Mouse (Mus musculus) G1E (cell line): Measurements from ENCODE around the gene Traip. TPM values are rescaled to one million over a fixed set of nuclear protein-coding genes. Genes with fewer than 3 reads are reported as not detected.

ENCODE experiments used
- ATAC-seq: 2 replicates; pipeline ENCODE4 v1.8.0; 2016; ENCODE audit warnings: mild to moderate bottlenecking; ENCODE audit not compliant: insufficient number of reproducible peaks, poor library complexity, low FRiP score, severe bottlenecking; ENCODE audit errors: extremely low read depth
- DNase-seq: peaks from one replicate; pipeline ENCODE4 v3.0.0; 2012; ENCODE audit warnings: low spot score
- H3K27me3 ChIP-seq: 2 replicates; pipeline ENCODE4 v1.6.1; 2012; ENCODE audit warnings: mild to moderate bottlenecking, low read length, inconsistent platforms; ENCODE audit not compliant: insufficient read depth
- H3K36me3 ChIP-seq: replicated peaks from 2 replicates; pipeline ENCODE3; 2012; ENCODE audit warnings: mild to moderate bottlenecking, inconsistent platforms
- H3K4me1 ChIP-seq: 2 replicates; pipeline ENCODE4 v1.6.1; 2012; ENCODE audit warnings: low read depth, low read length, inconsistent platforms, mixed read lengths; ENCODE audit not compliant: insufficient read depth
- H3K4me3 ChIP-seq: 2 replicates; pipeline ENCODE4 v1.5.1; 2012; ENCODE audit warnings: low read depth, mild to moderate bottlenecking, inconsistent platforms, low read length, moderate library complexity, mixed read lengths
- H3K9me3 ChIP-seq: replicated peaks from 2 replicates; pipeline ENCODE4 v1.6.1; 2012; ENCODE audit warnings: inconsistent platforms
- CTCF ChIP-seq: IDR thresholded peaks from 2 replicates; pipeline ENCODE4 v1.5.1; 2012; ENCODE audit warnings: low read depth, low read length, inconsistent platforms, mixed read lengths
- GATA1 ChIP-seq: IDR thresholded peaks from 2 replicates; pipeline ENCODE4 v1.6.1; 2012; ENCODE audit warnings: borderline replicate concordance, low read length, inconsistent platforms, mixed read lengths
- GATA2 ChIP-seq: IDR thresholded peaks from 2 replicates; pipeline ENCODE4 v1.6.1; 2012; ENCODE audit warnings: low read depth, low read length, inconsistent platforms, borderline replicate concordance
- POLR2AphosphoS5 ChIP-seq: IDR thresholded peaks from 2 replicates; pipeline ENCODE4 v1.6.1; 2012; ENCODE audit warnings: low read depth, low read length, inconsistent platforms; ENCODE audit not compliant: insufficient replicate concordance
- TAL1 ChIP-seq: conservative IDR thresholded peaks from 2 replicates; pipeline ENCODE4 v1.6.1; 2012; ENCODE audit warnings: low read depth, low read length, inconsistent platforms, mixed read lengths
- polyA plus RNA-seq: library from polyadenylated mRNA; stranded (reverse); fragments of >175 nt; gene quantifications from 2 replicates; pipeline ENCODE4 v1.2.3, GENCODE M21; 2012
- total RNA-seq, 2 experiments: library from RNA; stranded (forward) in 1 of 2; stranded (reverse) in 1 of 2; fragments of 200-1000 nt in 1 of 2; fragments of >200 nt in 1 of 2; fragmentation: Nextera tagmentation in 1 of 2; gene quantifications; 2 replicates each; pipeline ENCODE4 v1.2.3; 2014 to 2017

Gene Traip
- total and polyA plus RNA-seq, 3 experiments = 10.7 to 28.7 (median 25.6) TPM

- Histone ChIP-seq H3K36me3 (no peaks in the 10 kb centered on the region), H3K27me3 (peaks cover 80% of the 10 kb centered on the region), H3K4me1 (no peaks in the 10 kb centered on the region), H3K9me3 (no peaks in the 10 kb centered on the region), H3K4me3 (no peak within 1 kb of the TSS)
- DNase-seq (no peak), ATAC-seq (no peak)
- no peak for TF ChIP-seq GATA2
- TF ChIP-seq CTCF = no peak
- no peak for TF ChIP-seq TAL1
- TF ChIP-seq POLR2AphosphoS5 = no peak
- no peak for TF ChIP-seq GATA1
Observed at GRCm38 (mm10) chr9:107928169-107928568, 21.8 kb upstream of the Traip start, which contains the start of gene Actl11. Gene Actl11, plus strand, starts transcription at chr9:107928469.

GRCm38 (mm10) chr9:107932221-107932620 is 17.7 kb upstream of the Traip start:
- Histone ChIP-seq H3K36me3 (no peaks in the 10 kb centered on the region), H3K27me3 (peaks cover 90% of the 10 kb centered on the region), H3K4me3 (no peak overlapping the region), H3K4me1 (0 out of 2 replicates have a peak, but pooled peaks cover 4% of the 10 kb centered on the region), H3K9me3 (no peaks in the 10 kb centered on the region)
- ATAC-seq (no peak), DNase-seq (no peak)
- TF ChIP-seq CTCF (no peak), POLR2AphosphoS5 (no peak), GATA2 (no peak), GATA1 (no peak), TAL1 (no peak)

GRCm38 (mm10) chr9:107934146-107934545 is 15.8 kb upstream of the Traip start:
- DNase-seq = no peak
- no peak overlapping the region; the same call in 1 of the 2 replicates for H3K4me3 ChIP-seq
- no peak for ATAC-seq
- H3K4me1 ChIP-seq = 0 out of 2 replicates have a peak, but pooled peaks cover 4% of the 10 kb centered on the region
- H3K36me3 ChIP-seq = no peaks in the 10 kb centered on the region
- H3K27me3 ChIP-seq = peaks cover 93% of the 10 kb centered on the region
- TF ChIP-seq GATA2 (no peak), POLR2AphosphoS5 (no peak), TAL1 (no peak)
- H3K9me3 ChIP-seq = no peaks in the 10 kb centered on the region

GRCm38 (mm10) chr9:107935374-107935773 is 14.6 kb upstream of the Traip start, which contains the start of gene Camkv:
Gene Camkv, plus strand, starts transcription at chr9:107935674.
- Histone ChIP-seq H3K4me1 (peaks cover 6% of the 10 kb centered on the region; the same call in 1 of the 2 replicates), H3K4me3 (no peak within 1 kb of the TSS), H3K27me3 (peaks cover 94% of the 10 kb centered on the region), H3K9me3 (no peaks in the 10 kb centered on the region), H3K36me3 (no peaks in the 10 kb centered on the region)
- no peak for ATAC-seq
- DNase-seq = no peak
- TF ChIP-seq TAL1 (no peak), GATA1 (no peak), POLR2AphosphoS5 (no peak), CTCF (no peak), GATA2 (no peak)

GRCm38 (mm10) chr9:107935790-107936214 is 14.1 kb upstream of the Traip start:
- Histone ChIP-seq H3K36me3 (no peaks in the 10 kb centered on the region), H3K27me3 (peaks cover 96% of the 10 kb centered on the region), H3K4me1 (peaks cover 6% of the 10 kb centered on the region; the same call in 1 of the 2 replicates), H3K9me3 (no peaks in the 10 kb centered on the region), H3K4me3 (no peak overlapping the region)
- no peak for ATAC-seq
- no peak for DNase-seq
- no peak for TF ChIP-seq TAL1
- no peak for TF ChIP-seq POLR2AphosphoS5
- TF ChIP-seq CTCF = no peak
- no peak for TF ChIP-seq GATA1
- TF ChIP-seq GATA2 = no peak

GRCm38 (mm10) chr9:107936215-107936822 is 13.6 kb upstream of the Traip start:
- peaks cover 6% of the 10 kb centered on the region; the same call in 1 of the 2 replicates for H3K4me1 ChIP-seq
- no peak overlapping the region for H3K4me3 ChIP-seq
- peaks cover 95% of the 10 kb centered on the region for H3K27me3 ChIP-seq
- no peaks in the 10 kb centered on the region for H3K36me3 ChIP-seq
- H3K9me3 ChIP-seq = no peaks in the 10 kb centered on the region
- DNase-seq (no peak), ATAC-seq (no peak)
- no peak for TF ChIP-seq POLR2AphosphoS5
- no peak for TF ChIP-seq GATA1
- no peak for TF ChIP-seq CTCF
- no peak for TF ChIP-seq GATA2
- TF ChIP-seq TAL1 = no peak
